Mouse (Mus musculus) hindbrain, embryonic 16.5 days (tissue): Measurements from ENCODE around the gene Elf4. TPM values are rescaled to one million over a fixed set of nuclear protein-coding genes. Genes with fewer than 3 reads are reported as not detected.

Source experiments
- ATAC-seq: fragments of 200-750 bp; cut with Nextera tagmentation; 2 replicates; pipeline ENCODE4 v1.8.0; 2017; ENCODE audit warnings: moderate TSS enrichment, moderate library complexity
- H3K27ac ChIP-seq: fragments of 300-500 bp; sonication (generic); 2 replicates; pipeline ENCODE4 v1.5.1; 2014; ENCODE audit warnings: low read depth, mild to moderate bottlenecking, control low read depth, low read length, moderate library complexity
- H3K27me3 ChIP-seq: fragments of 300-500 bp; sonication (generic); replicated peaks from 2 replicates; pipeline ENCODE4 v1.6.1; 2014; ENCODE audit warnings: low read length; ENCODE audit not compliant: control insufficient read depth, insufficient read depth
- H3K36me3 ChIP-seq: fragments of 300-500 bp; sonication (generic); 2 replicates; pipeline ENCODE4 v1.6.1; 2014; ENCODE audit warnings: mild to moderate bottlenecking, low read length, moderate library complexity, mixed read lengths; ENCODE audit not compliant: control insufficient read depth, insufficient read depth
- H3K4me1 ChIP-seq: fragments of 300-500 bp; sonication (generic); 2 replicates; pipeline ENCODE4 v1.6.1; 2014; ENCODE audit warnings: low read depth, low read length; ENCODE audit not compliant: control insufficient read depth, insufficient read depth
- H3K4me2 ChIP-seq: fragments of 300-500 bp; sonication (generic); 2 replicates; pipeline ENCODE4 v1.6.1; 2014; ENCODE audit warnings: mild to moderate bottlenecking, low read length, control low read depth, moderate library complexity
- H3K4me3 ChIP-seq: fragments of 300-500 bp; sonication (generic); 2 replicates; pipeline ENCODE4 v1.5.1; 2014; ENCODE audit warnings: mild to moderate bottlenecking, low read length, control low read depth, moderate library complexity
- H3K9ac ChIP-seq: fragments of 300-500 bp; sonication (generic); 2 replicates; pipeline ENCODE4 v1.6.1; 2014; ENCODE audit warnings: low read depth, mild to moderate bottlenecking, control low read depth, low read length, moderate library complexity
- H3K9me3 ChIP-seq: fragments of 300-500 bp; sonication (generic); 2 replicates; pipeline ENCODE4 v1.6.1; 2014; ENCODE audit warnings: mild to moderate bottlenecking, low read length, moderate library complexity; ENCODE audit not compliant: control insufficient read depth
- WGBS: fragments of 180-500 bp; shearing (Covaris S2); extraction: QIAGEN DNeasy Blood & Tissue Kit; methylation state at CpG from one replicate; pipeline ENCODE4 v1.1.7; 2014; 5-methylcytosine and 5-hydroxymethylcytosine counted together
- polyA plus RNA-seq: library from polyadenylated mRNA; unstranded; fragments of >200 nt; fragmentation: Nextera tagmentation; extraction: Ambion mirVana; gene quantifications from 2 replicates; pipeline ENCODE4 v1.2.1, GENCODE M21; 2015

Elf4 gene
- polyA plus RNA-seq, 1 experiment from 2014 or later: 0.35 TPM

DNA sequence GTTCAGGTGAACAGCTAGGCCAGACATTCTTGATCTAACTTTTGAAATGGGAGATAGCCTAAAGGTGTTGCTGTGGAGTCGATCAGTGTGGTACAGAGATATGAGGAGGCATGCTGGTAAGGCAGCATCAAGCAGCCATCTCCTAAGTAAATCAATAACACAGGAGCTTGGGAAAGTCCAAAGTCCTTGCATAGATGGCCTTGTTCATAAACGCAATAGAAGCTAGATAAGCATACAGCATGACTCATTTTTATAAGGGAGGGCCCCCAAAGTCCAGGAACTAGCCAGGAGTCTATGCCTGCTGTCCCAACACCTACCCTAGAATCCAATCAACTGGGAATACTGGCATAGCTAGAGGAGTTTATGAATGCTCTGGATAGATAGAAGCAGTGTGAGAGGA, 44.5 kb downstream of the Elf4 start:
- Histone ChIP-seq H3K9ac (no peak overlapping the region), H3K27ac (no peak overlapping the region), H3K4me1 (no peaks in the 10 kb centered on the region), H3K27me3 (no peaks in the 10 kb centered on the region), H3K36me3 (no peaks in the 10 kb centered on the region), H3K4me3 (no peak overlapping the region), H3K9me3 (no peaks in the 10 kb centered on the region), H3K4me2 (no peak overlapping the region)
- WGBS: 88% methylated on average over 2 of the region's 2 CpGs
- ATAC-seq: no peak

GRCm38 (mm10) chrX:48414291-48414690, 48.6 kb downstream of the Elf4 start:
- no peaks in the 10 kb centered on the region for H3K36me3 ChIP-seq
- no peaks in the 10 kb centered on the region for H3K4me1 ChIP-seq
- no peak overlapping the region for H3K9ac ChIP-seq
- H3K4me3 ChIP-seq: no peak overlapping the region
- no peak overlapping the region for H3K4me2 ChIP-seq
- ATAC-seq: no peak
- no peak overlapping the region for H3K27ac ChIP-seq
- WGBS: 90% methylated on average over 5 of the region's 5 CpGs
- H3K9me3 ChIP-seq: no peaks in the 10 kb centered on the region
- no peaks in the 10 kb centered on the region for H3K27me3 ChIP-seq

DNA sequence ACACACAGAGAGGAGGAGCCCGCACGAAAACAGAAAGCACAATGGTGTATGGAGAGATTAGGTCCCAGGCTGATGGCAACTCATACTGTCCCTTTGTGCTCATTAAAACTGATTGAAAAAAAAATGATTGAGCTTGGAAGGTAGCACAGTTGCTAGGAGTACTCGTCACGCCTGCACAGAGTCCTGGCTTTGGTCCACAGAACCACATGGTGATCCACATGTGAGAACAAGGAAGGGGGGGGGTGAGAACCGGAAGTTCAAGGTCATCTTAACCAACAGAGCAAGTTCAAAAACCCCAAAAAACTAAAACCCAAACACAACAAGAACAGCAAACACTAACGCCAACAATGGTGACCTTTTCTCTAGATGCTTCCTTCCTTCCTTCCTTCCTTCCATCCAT, 50.3 kb downstream of the Elf4 start:
- no peak for ATAC-seq
- Histone ChIP-seq H3K27me3 (no peaks in the 10 kb centered on the region), H3K27ac (no peak overlapping the region), H3K9me3 (no peaks in the 10 kb centered on the region), H3K36me3 (no peaks in the 10 kb centered on the region), H3K9ac (no peak overlapping the region), H3K4me2 (no peak overlapping the region), H3K4me3 (no peak overlapping the region), H3K4me1 (no peaks in the 10 kb centered on the region)
- 87% methylated on average over 6 of the region's 6 CpGs for WGBS

GRCm38 (mm10) chrX:48410388-48410776, 52.5 kb downstream of the Elf4 start:
- peak overlapping the region; percentile 47 for H3K4me3 ChIP-seq
- no peaks in the 10 kb centered on the region for H3K4me1 ChIP-seq
- no peaks in the 10 kb centered on the region for H3K27me3 ChIP-seq
- 27% methylated on average over 7 of the region's 7 CpGs for WGBS
- no peak for ATAC-seq
- H3K9me3 ChIP-seq: no peaks in the 10 kb centered on the region
- H3K27ac ChIP-seq: no peak overlapping the region
- peaks cover 3% of the 10 kb centered on the region for H3K36me3 ChIP-seq
- H3K4me2 ChIP-seq: peak overlapping the region; percentile 63
- H3K9ac ChIP-seq: no peak overlapping the region

DNA sequence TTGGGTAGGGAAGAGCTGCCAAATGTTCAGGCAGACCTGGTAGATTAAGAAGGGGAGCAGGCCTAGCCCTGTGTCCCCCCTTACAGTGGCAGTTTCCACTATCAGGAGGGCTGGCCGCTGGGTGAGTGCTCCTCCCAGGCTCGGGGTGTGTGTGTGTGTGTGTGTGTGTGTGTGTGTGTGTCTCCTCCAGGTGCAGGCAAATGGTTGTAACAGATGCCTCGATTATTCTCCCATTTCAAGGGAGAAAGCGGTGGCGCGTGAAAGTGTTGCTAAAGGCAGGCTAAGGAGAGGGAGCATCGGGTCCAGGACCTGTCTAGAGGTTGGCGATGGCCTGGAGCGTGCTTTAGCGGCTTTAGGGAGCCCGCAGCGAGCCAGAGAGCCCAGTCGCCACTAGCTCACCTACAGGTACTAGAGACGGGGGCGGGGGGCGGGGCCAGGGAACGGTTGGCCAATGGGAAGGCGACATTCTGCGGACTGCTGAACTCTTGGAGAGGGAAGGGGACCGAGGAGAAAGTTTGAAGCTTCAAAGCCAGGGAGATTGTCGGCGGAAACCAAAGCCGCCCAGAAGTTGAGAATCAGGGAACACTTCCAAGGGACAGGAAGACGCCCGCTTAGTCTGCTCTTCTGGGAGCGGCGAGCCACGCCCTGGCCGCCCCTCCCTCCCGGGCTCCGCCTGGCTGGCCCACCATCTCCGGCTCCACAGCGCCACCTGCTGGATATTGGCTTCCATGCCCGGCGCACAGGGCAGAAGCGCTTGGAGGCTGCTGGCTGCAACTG, 53.1 kb downstream of the Elf4 start:
- Histone ChIP-seq H3K9ac (peak overlapping the region; percentile 38; the same call in 1 of the 2 replicates), H3K27me3 (no peaks in the 10 kb centered on the region), H3K4me3 (peak overlapping the region; percentile 47), H3K36me3 (peaks cover 3% of the 10 kb centered on the region), H3K9me3 (no peaks in the 10 kb centered on the region), H3K27ac (no peak overlapping the region), H3K4me1 (no peaks in the 10 kb centered on the region), H3K4me2 (peak overlapping the region; percentile 63)
- WGBS: 15% methylated on average over 27 of the region's 36 CpGs
- ATAC-seq: peak; percentile 92

- Histone ChIP-seq H3K4me1 (no peaks in the 10 kb centered on the region), H3K4me2 (no peak overlapping the region), H3K27ac (no peak overlapping the region), H3K4me3 (no peak overlapping the region), H3K27me3 (no peaks in the 10 kb centered on the region), H3K36me3 (peaks cover 22% of the 10 kb centered on the region), H3K9me3 (no peaks in the 10 kb centered on the region), H3K9ac (no peak overlapping the region)
- no peak for ATAC-seq
- 64% methylated on average over 2 of the region's 3 CpGs for WGBS
Observed at GRCm38 (mm10) chrX:48405141-48405540, 57.8 kb downstream of the Elf4 start.

- Histone ChIP-seq H3K4me1 (no peaks in the 10 kb centered on the region), H3K4me3 (no peak overlapping the region), H3K27ac (no peak overlapping the region), H3K36me3 (peaks cover 19% of the 10 kb centered on the region), H3K27me3 (no peaks in the 10 kb centered on the region), H3K9ac (no peak overlapping the region), H3K4me2 (no peak overlapping the region), H3K9me3 (no peaks in the 10 kb centered on the region)
- no peak for ATAC-seq
- WGBS: 82% methylated on average over 4 of the region's 4 CpGs
Observed at GRCm38 (mm10) chrX:48399994-48400393, 62.9 kb downstream of the Elf4 start.

DNA sequence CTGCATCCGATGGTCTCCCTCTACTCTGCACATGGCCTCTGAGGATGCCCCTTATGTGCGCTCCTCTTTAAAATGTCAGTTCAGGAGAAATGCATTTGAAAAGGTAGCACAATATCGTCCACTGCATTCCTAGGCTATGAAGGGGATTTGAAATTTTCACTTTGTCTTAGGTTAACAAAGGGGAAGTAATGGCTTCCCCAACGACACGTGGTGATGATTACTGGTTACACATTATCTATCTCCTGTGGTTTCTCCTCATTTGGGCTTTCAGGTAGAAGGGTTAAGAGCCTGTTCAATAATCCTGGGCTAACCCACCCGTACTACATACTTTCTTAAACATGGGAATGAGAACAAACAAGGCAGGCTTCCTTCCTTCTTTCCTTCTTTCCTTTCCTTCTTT, 73.6 kb downstream of the Elf4 start:
- H3K4me2 ChIP-seq: no peak overlapping the region
- no peaks in the 10 kb centered on the region for H3K4me1 ChIP-seq
- no peak for ATAC-seq
- H3K27ac ChIP-seq: no peak overlapping the region
- H3K9ac ChIP-seq: no peak overlapping the region
- WGBS: 89% methylated on average over 6 of the region's 6 CpGs
- no peak overlapping the region for H3K4me3 ChIP-seq
- no peaks in the 10 kb centered on the region for H3K9me3 ChIP-seq
- H3K36me3 ChIP-seq: peaks cover 5% of the 10 kb centered on the region; the same call in 1 of the 2 replicates
- no peaks in the 10 kb centered on the region for H3K27me3 ChIP-seq

DNA sequence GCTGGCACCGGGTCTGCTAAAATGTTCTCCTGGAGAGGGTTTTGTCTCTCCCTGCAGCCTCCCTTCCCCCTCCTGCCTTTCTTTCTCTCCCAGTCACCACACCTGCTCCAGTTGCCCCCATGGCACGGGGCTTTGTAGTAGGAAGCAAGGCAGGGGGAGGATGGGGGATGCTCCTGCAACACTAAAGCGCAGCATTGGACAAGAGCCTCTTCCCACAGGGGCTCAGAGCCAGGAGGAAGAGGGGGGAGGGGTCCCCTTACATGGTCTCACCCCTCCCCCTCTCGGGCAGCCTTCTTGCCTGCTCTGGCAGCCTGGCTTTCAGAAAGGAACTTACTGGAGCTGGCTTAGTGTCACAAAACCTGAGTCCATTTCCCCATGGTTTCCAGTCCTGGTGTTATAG, 77.0 kb downstream of the Elf4 start:
- H3K9ac ChIP-seq: no peak overlapping the region
- ATAC-seq: peak; percentile 60; the same call in 1 of the 2 replicates
- no peak overlapping the region for H3K4me2 ChIP-seq
- no peaks in the 10 kb centered on the region for H3K4me1 ChIP-seq
- no peak overlapping the region for H3K4me3 ChIP-seq
- no peaks in the 10 kb centered on the region for H3K9me3 ChIP-seq
- H3K27me3 ChIP-seq: no peaks in the 10 kb centered on the region
- no peak overlapping the region; the same call in 1 of the 2 replicates for H3K27ac ChIP-seq
- H3K36me3 ChIP-seq: peaks cover 7% of the 10 kb centered on the region
- WGBS: 27% methylated on average over 3 of the region's 4 CpGs
